Mouse (Mus musculus): ENCODE measurements around the gene Wdr54. TPM values are rescaled to one million over a fixed set of nuclear protein-coding genes. Genes with fewer than 3 reads are reported as not detected.
"Not testable (repeated sequence)": the region's sequence is repeated elsewhere in the genome, so short reads cannot be mapped to it uniquely, and the experiment has no call there.

The Wdr54 gene
- polyA plus RNA-seq, 1 experiment, result 3.6 TPM

GRCm38 (mm10) chr6:83159456-83159855 is 3.3 kb upstream of the Wdr54 start:
- DNase-seq (ENCODE audit: low read depth), result not testable (repeated sequence)

DNA sequence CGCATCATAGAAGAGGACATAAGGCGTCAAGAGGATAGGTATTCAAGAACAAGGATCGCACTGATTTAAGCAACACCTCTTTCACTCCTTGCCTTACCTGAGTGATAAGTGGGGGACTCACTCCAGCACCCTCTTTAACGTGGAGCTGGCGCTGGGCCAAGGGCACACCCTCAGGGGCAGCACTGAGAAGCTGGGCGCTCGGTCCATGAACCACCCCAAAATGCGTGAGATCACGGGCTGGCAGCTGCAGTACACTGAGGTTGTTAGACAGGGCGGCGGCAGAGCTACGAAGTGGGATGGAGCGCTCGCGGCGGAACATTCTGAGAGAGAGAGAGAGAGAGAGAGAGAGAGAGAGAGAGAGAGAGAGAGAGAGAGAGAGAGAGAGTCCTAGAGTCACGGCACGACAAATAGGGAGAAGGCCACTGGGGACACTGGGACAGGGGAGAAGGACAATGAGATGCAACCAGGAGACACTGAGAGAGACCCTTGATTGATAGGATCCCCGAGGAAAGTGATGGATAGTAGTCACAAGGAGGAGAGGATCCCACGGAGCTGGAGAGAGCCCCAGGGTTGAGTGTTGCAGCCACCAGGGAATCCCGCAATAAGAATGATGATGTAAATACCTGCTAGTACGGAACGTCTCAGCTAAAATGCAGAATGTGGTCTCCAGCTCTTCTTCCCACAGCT is 502 bp downstream of the Wdr54 start:
- no peak for DNase-seq (ENCODE audit: low read depth)

DNA sequence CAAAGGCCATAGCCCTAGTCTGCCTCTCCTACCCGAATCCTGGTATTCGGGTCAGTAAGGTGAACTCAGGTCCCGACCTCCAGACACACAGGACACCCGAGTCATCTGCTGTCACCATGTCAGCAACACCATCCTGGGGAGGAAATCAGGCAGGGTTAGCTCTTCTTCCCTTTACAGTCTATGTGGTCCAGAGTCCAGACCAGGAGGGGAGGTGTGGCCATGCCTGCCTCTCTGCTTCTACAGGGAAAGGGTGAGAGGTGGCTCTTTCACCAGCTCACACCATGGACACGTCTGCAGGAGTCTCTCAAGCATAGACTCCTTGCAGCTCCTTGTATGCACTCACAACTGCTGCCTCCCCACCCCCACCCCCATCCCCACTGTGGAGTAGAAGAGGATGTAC is 2.7 kb downstream of the Wdr54 start:
- DNase-seq (ENCODE audit: low read depth), result no peak

- DNase-seq (ENCODE audit: low read depth), result no peak
These were observed 3.2 kb downstream of the Wdr54 start for GRCm38 (mm10) chr6:83153038-83153437.

DNA sequence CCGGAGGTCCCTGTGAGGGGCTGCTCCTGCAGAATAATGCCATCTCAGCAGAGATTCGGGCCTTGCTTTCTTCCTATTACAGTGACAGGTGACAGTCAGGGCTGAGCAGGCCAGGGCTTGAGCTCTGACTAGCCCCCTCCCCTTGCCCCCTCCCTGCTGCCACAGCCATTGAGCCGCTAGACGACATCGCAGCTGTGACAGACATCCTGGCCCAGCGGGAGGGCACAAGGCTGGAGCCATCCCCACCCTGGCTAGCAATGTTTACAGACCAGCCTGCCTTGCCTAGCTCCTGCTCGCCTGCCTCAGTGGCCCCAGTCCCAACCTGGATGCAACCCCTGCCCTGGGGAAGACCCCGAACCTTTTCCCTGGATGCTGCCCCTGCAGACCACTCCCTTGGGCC is 4.5 kb downstream of the Wdr54 start:
- no peak for DNase-seq (ENCODE audit: low read depth)

GRCm38 (mm10) chr6:83147280-83147679 is 8.9 kb downstream of the Wdr54 start:
- DNase-seq (ENCODE audit: low read depth), result no peak

- DNase-seq (ENCODE audit: low read depth), result no peak
These were observed 10.4 kb downstream of the Wdr54 start for GRCm38 (mm10) chr6:83145805-83146204.

DNA sequence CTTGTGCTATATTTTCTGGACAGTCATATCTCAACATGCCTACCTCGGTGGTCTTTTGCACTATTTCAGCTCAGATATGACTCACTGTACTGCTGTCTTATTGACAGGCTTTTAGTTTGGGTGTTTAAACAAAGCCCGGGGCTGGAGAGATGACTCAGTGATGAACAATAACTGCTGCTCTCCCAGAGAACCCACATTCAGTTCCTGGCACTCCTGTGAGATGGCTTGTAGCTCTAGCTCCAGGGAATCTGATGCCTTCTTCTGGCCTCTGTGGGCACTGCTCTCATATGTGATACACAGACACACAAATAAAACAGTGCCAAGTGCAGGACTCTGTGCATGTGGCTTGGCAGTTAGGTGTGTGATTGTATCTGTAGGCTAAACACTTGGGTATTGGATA is 11.0 kb downstream of the Wdr54 start:
- DNase-seq (ENCODE audit: low read depth), result no peak

DNA sequence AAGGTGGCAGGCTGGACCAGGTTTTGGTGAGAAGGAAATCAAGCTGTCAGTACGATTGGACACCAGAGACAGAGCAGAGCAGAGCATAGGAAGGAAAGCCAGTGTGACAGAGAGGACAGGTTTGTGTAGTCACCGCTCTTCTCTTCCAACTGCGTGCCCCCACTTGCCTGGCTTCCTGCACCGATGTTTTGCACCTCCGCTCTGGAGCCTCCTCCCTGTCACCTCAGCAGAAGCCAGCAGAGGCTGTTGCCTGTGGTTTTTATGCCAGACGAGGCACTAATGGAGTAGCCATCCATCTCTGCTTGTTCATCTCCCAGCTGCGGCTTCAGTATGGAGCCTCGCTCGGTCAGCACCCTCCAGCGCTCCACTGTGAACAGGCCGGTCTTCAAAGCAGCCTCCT is 13.3 kb downstream of the Wdr54 start:
- no peak for DNase-seq (ENCODE audit: low read depth)

GRCm38 (mm10) chr6:83142211-83142731 is 13.9 kb downstream of the Wdr54 start:
- DNase-seq (ENCODE audit: low read depth), result no peak

GRCm38 (mm10) chr6:83141636-83142035 is 14.6 kb downstream of the Wdr54 start:
- no peak for DNase-seq (ENCODE audit: low read depth)

- DNase-seq (ENCODE audit: low read depth), result no peak
These were observed 16.2 kb downstream of the Wdr54 start for GRCm38 (mm10) chr6:83140044-83140443.

GRCm38 (mm10) chr6:83138056-83138455 is 18.1 kb downstream of the Wdr54 start:
- no peak for DNase-seq (ENCODE audit: low read depth)

GRCm38 (mm10) chr6:83137576-83137950 is 18.6 kb downstream of the Wdr54 start:
- no peak for DNase-seq (ENCODE audit: low read depth)

GRCm38 (mm10) chr6:83136881-83137575 is 19.2 kb downstream of the Wdr54 start:
- DNase-seq (ENCODE audit: low read depth), result no peak

DNA sequence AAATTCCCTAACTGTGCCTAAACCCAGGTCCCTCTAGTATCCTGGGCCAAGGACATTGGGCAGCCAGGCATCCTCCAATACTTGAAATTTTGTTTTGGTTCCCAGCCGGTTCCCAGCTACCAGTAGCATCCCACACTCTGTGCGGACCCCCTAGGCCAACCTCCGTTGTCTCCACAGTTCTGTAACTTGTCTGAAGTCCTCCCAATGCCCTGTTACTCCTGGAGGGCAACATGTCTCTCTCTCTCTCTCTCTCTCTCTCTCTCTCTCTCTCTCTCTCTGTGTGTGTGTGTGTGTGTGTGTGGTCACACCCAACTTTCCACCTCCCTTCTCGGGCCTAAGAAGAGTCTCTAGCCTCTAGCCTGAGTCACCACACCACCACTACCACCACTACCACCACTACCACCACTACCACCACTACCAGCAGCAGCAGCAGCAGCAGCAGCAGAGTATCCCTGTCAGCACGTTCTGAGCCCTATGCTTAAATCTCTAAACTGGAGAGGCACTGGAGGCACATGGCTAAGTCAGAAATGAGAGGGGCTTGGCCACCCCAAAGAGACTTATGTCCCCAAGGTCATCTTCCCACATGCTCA is 19.8 kb downstream of the Wdr54 start:
- no peak for DNase-seq (ENCODE audit: low read depth)

DNA sequence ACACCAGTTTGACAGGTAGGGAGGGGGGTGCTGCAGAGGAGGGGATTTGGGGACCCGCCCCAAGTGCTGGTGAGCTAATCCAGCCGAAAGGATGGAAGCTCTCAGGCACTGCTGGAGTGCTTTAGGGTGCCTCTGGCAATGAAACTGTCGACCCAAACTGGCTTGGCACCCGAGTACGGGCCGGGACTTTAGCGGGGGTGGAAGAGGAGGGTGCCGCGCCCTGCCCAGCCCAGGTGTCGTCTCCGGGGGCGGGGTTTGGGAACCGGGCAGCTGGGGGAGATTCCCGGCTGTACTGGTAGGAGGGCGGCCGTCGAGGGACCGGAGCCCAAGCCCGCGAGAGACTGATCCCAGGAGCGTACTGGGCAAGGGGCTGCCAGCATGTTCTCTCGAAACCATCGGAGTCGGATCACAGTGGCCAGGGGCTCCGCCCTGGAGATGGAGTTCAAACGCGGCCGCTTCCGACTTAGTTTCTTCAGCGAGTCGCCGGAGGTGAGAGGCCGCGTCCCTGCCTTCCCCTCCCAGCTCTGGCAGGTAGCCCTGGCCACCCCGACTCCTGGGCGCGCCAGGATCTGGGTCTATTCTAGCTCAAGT is 20.5 kb downstream of the Wdr54 start:
- DNase-seq (ENCODE audit: low read depth), result no peak

DNA sequence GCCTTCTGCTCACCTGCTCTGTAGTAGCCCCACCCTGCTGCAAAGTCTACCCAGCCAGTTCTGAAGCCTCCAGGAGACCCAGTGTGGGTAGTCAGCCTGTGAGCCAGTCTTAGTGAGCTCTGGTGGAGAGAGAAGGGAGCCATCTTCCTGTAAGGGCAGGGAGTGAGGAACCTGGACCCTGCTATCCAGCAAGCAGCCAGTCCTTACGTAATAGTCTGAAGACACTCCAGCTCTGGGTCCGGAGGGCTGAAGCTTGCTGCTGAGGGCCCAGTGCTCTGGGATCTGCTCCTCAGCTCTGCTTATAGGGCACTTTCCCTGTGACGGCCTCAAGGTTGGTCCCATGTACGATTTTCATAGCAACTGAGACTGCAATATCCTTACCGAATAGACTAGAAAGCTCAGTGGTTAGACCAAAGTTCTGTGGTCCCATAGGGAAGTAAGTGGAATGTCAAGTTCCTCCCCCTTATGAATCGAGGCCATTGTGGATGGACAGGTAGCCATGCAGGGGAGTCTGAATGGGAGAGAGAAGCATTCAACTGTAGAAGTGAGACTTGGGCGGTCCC is 21.2 kb downstream of the Wdr54 start, which contains the start of gene Rtkn:
TSS of gene Rtkn (plus strand) at position 513 of the 563 bp plus-strand sequence.
- DNase-seq (ENCODE audit: low read depth), result no peak

- no peak for DNase-seq (ENCODE audit: low read depth)
These were observed 22.0 kb downstream of the Wdr54 start for GRCm38 (mm10) chr6:83134226-83134625.

- no peak for DNase-seq (ENCODE audit: low read depth)
These were observed 23.8 kb downstream of the Wdr54 start for GRCm38 (mm10) chr6:83132176-83132919.

DNA sequence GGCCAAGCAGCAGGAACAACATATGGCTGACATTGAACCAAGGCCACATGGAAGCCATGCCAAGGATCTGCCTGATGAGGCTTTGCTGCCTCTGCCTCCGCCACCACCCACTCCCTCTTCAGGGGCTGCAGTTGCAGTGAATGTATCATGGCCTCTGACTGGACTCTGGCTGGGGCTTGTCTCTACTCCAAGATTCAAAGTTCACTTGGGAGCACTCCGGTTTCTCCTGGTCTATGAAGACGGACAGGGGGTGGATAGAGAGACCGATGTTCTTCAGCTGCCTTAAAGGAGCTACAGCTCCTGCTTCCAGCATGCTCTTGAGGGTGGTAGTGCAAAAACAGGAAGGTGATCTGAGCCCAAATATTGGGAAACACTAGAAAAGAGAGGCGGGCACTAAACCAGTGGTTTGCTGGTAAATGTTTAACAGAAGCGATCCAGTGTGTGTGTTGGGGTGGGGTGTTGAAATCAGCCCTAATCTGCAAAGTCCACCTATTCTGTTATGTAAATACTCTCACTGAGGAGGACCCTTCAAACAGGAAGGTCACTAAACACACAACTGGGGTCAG is 24.6 kb downstream of the Wdr54 start:
- DNase-seq (ENCODE audit: low read depth), result no peak

Measured in gonadal fat pad, adult 2 months (tissue).